Mouse (Mus musculus) stomach, postnatal 0 days (tissue): ENCODE results near the gene Rfxap.

Source experiments
- CTCF ChIP-seq: IDR thresholded peaks from 2 replicates; pipeline ENCODE4 v1.5.1; 2016; ENCODE audit warnings: antibody characterized with exemption, low read depth, mild to moderate bottlenecking, moderate library complexity
- EP300 ChIP-seq: optimal IDR thresholded peaks from 2 replicates; pipeline ENCODE3; 2016; ENCODE audit warnings: antibody characterized with exemption

DNA sequence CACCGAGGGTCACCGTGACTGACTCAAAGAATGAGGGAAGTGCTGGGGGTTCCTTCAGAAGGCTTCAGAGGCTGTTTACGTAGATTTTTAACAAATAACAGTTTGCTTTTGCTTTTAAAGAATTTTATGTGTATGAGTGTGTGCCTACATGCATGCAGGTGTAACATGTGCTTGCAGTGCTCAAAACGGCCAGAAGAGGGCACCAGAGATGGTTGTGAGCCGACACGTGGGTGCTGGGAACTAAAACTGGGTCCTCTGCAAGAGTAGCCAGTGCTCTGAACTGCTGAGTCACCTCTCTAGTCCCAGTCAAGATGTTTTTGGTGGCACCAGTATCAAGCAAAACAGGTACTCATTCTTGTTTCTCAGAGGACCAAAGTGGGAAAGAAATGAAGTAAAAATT lies 34.0 kb downstream of the Rfxap start:
- peak; percentile 33 for TF ChIP-seq CTCF
- TF ChIP-seq EP300 = no peak
